Mouse (Mus musculus): ENCODE data around the gene Fzr1. TPM values are rescaled to one million over a fixed set of nuclear protein-coding genes. Genes with fewer than 3 reads are reported as not detected.

The Fzr1 gene
- polyA plus RNA-seq, 1 experiment: 181 TPM

DNA sequence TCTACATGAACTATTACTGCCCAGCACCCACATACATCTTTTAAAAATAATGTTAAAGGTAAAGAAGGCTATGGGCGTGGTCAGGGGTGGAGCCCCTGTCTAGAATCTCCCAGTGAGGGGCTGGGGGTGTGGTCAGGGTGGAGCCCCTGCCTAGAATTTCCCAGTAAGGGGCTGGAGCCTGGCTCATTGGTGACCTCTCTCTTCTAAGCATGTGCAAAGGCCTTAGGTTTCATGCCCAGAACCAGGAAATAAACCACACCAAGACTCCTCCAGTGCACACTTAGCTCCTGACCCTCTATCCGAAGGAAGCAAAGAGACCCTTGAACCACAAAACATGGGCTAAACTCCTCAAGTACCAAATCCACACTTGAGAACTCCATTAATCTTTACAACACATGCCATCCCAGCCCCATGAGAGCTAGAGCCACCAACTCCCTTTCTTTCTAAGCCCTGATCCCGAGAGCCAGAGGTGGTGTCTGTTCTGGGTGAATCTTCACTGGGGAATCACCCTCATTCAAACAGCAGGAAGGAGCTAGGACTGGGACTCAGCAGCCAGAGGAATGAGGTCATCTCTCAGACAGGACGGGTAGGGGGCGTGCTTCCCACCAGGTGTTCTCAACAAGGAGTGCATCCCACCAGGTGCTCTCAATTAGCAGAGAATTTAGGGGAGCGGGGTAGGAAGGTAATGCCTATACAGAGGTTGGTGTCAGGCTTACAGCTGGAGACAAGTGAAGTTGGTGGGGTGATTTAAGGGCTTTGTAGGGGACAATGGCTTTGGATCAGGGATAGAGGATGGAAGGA is 1.6 kb downstream of the Fzr1 start:
- H3K4me1 ChIP-seq (replicated peaks; ENCODE audit: control insufficient read depth, insufficient read depth, low read length): peaks cover 20% of the 10 kb centered on the region
- peak; percentile 44 for DNase-seq
- H3K27ac ChIP-seq (ENCODE audit: control insufficient read depth, insufficient read depth, low read length): no peak overlapping the region
- no peaks in the 10 kb centered on the region for H3K36me3 ChIP-seq (ENCODE audit: control insufficient read depth, insufficient read depth, low read length)
- H3K27me3 ChIP-seq (ENCODE audit: control insufficient read depth, insufficient read depth, low read length): no peaks in the 10 kb centered on the region
- TF ChIP-seq POLR2A (IDR thresholded peaks at IDR 0.05; ENCODE audit: control insufficient read depth, extremely low read depth, insufficient read depth, low read length, poor library complexity): no peak
- H3K4me3 ChIP-seq (ENCODE audit: control insufficient read depth, insufficient read depth, low read length): peak overlapping the region; percentile 73; the same call in 1 of the 2 replicates
- WGBS: 49% methylated on average over 6 of the region's 6 CpGs

DNA sequence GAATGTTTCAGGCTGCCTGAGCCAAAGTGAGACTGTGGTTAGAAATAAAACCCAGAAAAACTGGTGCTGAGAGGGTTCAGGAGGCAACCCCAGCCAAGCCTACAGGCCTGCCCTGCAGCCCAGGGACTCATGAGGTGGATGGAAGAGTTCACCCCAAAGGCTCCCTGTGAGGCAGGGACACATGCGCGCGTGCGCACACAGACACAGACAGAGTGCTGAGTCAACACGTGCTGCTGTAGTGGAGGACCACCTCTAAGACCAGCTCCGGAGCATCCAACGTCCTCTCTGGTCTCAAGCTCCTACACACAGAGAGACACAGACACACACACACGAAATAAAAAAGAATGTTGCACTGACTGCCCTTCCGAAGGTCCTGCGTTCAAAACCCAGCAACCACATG is 3.0 kb downstream of the Fzr1 start:
- WGBS: 95% methylated on average over 10 of the region's 10 CpGs
- DNase-seq: no peak
- Histone ChIP-seq H3K4me1 (replicated peaks; ENCODE audit: control insufficient read depth, insufficient read depth, low read length) (peaks cover 20% of the 10 kb centered on the region), H3K4me3 (ENCODE audit: control insufficient read depth, insufficient read depth, low read length) (no peak overlapping the region), H3K27me3 (ENCODE audit: control insufficient read depth, insufficient read depth, low read length) (no peaks in the 10 kb centered on the region), H3K36me3 (ENCODE audit: control insufficient read depth, insufficient read depth, low read length) (peaks cover 9% of the 10 kb centered on the region), H3K27ac (ENCODE audit: control insufficient read depth, insufficient read depth, low read length) (no peak overlapping the region)
- TF ChIP-seq CTCF (IDR thresholded peaks at IDR 0.05; ENCODE audit: borderline replicate concordance, control insufficient read depth, extremely low read depth, insufficient read depth, low read length, poor library complexity) (no peak), POLR2A (IDR thresholded peaks at IDR 0.05; ENCODE audit: control insufficient read depth, extremely low read depth, insufficient read depth, low read length, poor library complexity) (no peak)

DNA sequence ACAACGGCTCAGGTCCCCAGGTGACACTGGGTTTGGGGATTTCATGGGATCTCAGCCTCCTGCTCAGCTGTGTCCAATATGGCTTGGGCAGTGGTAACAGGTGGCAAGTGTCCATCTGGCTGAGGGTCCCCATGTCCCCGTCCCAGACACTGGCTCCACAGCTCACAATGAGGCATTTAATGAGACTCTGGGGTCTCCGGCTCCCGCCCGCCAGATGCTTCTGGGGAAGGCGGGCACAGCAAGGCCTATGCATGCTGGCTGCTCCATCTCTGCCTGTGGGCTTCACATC is 11.2 kb downstream of the Fzr1 start:
- H3K4me1 ChIP-seq (replicated peaks; ENCODE audit: control insufficient read depth, insufficient read depth, low read length): no peaks in the 10 kb centered on the region
- peaks cover 39% of the 10 kb centered on the region for H3K36me3 ChIP-seq (ENCODE audit: control insufficient read depth, insufficient read depth, low read length)
- TF ChIP-seq POLR2A (IDR thresholded peaks at IDR 0.05; ENCODE audit: control insufficient read depth, extremely low read depth, insufficient read depth, low read length, poor library complexity): no peak
- TF ChIP-seq CTCF (IDR thresholded peaks at IDR 0.05; ENCODE audit: borderline replicate concordance, control insufficient read depth, extremely low read depth, insufficient read depth, low read length, poor library complexity): no peak
- no peak for DNase-seq
- no peaks in the 10 kb centered on the region for H3K27me3 ChIP-seq (ENCODE audit: control insufficient read depth, insufficient read depth, low read length)
- H3K27ac ChIP-seq (ENCODE audit: control insufficient read depth, insufficient read depth, low read length): no peak overlapping the region
- H3K4me3 ChIP-seq (ENCODE audit: control insufficient read depth, insufficient read depth, low read length): no peak overlapping the region
- WGBS: 95% methylated on average over 6 of the region's 6 CpGs

DNA sequence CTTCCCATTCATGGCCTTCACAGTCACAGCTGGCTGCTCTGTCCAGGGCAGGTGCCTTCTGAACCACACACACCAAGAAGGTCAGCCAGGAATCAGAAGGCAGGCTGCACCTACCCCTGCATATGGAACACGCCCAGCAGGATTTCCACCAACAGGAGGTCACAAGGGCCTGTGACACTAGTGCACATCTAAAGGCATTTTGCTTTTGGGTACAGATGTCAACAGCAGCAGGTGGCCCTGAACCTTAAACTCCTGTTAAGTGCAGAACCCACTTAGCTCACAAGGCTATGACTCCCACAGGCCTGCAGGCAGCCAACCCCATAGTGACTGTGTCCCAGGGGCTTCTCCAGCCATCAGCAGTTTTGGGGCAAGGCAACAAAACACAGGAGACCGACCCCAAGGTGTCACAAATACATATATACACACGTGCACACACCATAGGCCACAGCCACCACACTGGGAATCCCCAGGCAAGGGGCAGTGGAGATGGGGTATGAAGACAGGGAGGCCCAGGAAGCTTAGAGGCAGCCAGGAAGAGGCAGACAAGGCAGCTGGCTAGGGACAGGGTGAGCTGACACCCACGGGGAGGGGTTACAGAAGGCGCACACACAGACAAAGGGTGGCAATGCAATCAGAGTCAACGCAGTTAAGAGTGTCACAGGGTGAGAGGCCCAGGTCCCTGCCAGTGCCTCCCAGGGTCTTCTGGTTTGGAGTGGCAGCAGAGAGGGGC is 11.7 kb downstream of the Fzr1 start:
- peaks cover 39% of the 10 kb centered on the region for H3K36me3 ChIP-seq (ENCODE audit: control insufficient read depth, insufficient read depth, low read length)

DNA sequence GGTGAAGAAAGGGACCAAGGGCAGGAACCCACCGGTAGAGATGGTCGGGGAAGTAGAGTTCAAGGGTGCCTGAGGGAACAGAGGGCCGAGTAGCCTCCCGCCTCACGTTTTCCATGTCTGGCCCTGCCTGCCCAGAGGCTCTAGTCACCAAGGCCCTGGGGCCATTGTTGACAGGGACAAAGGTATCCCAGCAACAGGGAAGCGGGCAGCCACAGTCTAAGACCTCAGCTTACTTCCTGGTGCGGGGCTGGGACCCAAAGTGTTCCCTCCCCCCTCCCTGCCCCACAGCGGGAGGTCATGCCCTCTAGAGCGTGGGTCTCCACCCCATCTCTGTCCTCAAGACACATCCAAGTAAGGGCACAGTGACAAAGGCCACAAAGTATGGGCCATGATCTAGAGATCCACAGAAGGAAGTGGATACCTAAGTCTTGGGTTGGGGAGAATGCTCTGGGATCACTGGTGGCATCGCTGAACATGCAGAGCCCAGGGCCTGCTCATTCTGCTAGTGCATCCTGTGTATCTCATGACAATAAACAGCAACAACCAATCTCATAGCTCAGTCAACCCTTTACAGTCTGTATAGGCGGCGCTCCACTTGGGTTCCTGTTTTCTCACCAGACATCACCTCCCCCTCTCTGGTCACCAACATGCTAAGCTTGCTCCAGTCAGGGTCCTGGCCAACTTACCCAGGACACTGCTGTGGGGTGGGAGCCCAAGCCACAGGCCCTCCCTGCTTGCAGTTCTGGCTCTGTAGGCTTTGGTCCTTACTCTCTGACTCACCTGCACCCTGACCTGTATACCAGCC is 12.4 kb downstream of the Fzr1 start, which contains the start of gene 4930404N11Rik:
TSS of gene 4930404N11Rik (minus strand) at position 145 of the 805 bp plus-strand sequence.
- Histone ChIP-seq H3K4me3 (ENCODE audit: control insufficient read depth, insufficient read depth, low read length) (no peak within 1 kb of the TSS), H3K27me3 (ENCODE audit: control insufficient read depth, insufficient read depth, low read length) (no peaks in the 10 kb centered on the region), H3K36me3 (ENCODE audit: control insufficient read depth, insufficient read depth, low read length) (peaks cover 35% of the 10 kb centered on the region), H3K4me1 (replicated peaks; ENCODE audit: control insufficient read depth, insufficient read depth, low read length) (no peaks in the 10 kb centered on the region), H3K27ac (ENCODE audit: control insufficient read depth, insufficient read depth, low read length) (no peak within 1 kb of the TSS)
- TF ChIP-seq CTCF (IDR thresholded peaks at IDR 0.05; ENCODE audit: borderline replicate concordance, control insufficient read depth, extremely low read depth, insufficient read depth, low read length, poor library complexity): no peak
- TF ChIP-seq POLR2A (IDR thresholded peaks at IDR 0.05; ENCODE audit: control insufficient read depth, extremely low read depth, insufficient read depth, low read length, poor library complexity): no peak
- DNase-seq: no peak
- WGBS: 71% methylated on average over 12 of the region's 12 CpGs

More for the DNA sequence above, 11.7 kb downstream of the Fzr1 start:
- H3K4me3 ChIP-seq (ENCODE audit: control insufficient read depth, insufficient read depth, low read length): no peak overlapping the region
- no peaks in the 10 kb centered on the region for H3K4me1 ChIP-seq (replicated peaks; ENCODE audit: control insufficient read depth, insufficient read depth, low read length)
- DNase-seq: no peak
- H3K27ac ChIP-seq (ENCODE audit: control insufficient read depth, insufficient read depth, low read length): no peak overlapping the region
- no peak for TF ChIP-seq CTCF (IDR thresholded peaks at IDR 0.05; ENCODE audit: borderline replicate concordance, control insufficient read depth, extremely low read depth, insufficient read depth, low read length, poor library complexity)
- no peak for TF ChIP-seq POLR2A (IDR thresholded peaks at IDR 0.05; ENCODE audit: control insufficient read depth, extremely low read depth, insufficient read depth, low read length, poor library complexity)
- 77% methylated on average over 6 of the region's 6 CpGs for WGBS
- H3K27me3 ChIP-seq (ENCODE audit: control insufficient read depth, insufficient read depth, low read length): no peaks in the 10 kb centered on the region

DNA sequence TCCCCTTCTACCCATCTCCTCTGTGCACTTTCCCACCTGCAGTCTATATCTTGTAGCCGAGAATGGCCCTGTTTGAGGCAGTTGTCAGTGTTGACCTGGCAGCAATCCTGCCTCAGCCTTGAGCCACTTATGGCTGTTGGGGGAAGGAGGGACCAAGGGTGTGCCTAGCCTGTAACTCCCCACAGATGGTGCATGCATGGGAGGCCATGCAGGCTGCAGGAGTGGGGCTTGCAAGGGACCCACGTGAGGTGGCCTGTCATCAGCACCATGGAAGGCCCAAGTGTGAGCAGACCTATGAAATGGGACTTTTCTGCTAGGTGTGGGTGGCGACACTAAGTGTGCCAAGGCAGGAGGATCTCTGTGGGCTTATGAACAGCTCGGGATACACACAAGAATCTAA is 13.2 kb downstream of the Fzr1 start:
- no peak for DNase-seq
- no peaks in the 10 kb centered on the region for H3K27me3 ChIP-seq (ENCODE audit: control insufficient read depth, insufficient read depth, low read length)
- H3K4me1 ChIP-seq (replicated peaks; ENCODE audit: control insufficient read depth, insufficient read depth, low read length): no peaks in the 10 kb centered on the region
- 75% methylated on average over 4 of the region's 4 CpGs for WGBS
- no peak overlapping the region for H3K27ac ChIP-seq (ENCODE audit: control insufficient read depth, insufficient read depth, low read length)
- peaks cover 28% of the 10 kb centered on the region for H3K36me3 ChIP-seq (ENCODE audit: control insufficient read depth, insufficient read depth, low read length)
- TF ChIP-seq CTCF (IDR thresholded peaks at IDR 0.05; ENCODE audit: borderline replicate concordance, control insufficient read depth, extremely low read depth, insufficient read depth, low read length, poor library complexity) (no peak), POLR2A (IDR thresholded peaks at IDR 0.05; ENCODE audit: control insufficient read depth, extremely low read depth, insufficient read depth, low read length, poor library complexity) (no peak)
- H3K4me3 ChIP-seq (ENCODE audit: control insufficient read depth, insufficient read depth, low read length): no peak overlapping the region

All from thymus, adult 2 months (tissue).